8 mouse cellular contexts compared by ENCODE assay signal in genomic region chr8:70631436-70631835, GRCm38 (mm10). TPM values are rescaled to one million over a fixed set of nuclear protein-coding genes. Genes with fewer than 3 reads are reported as not detected.
DNase-seq lines count a peak whose midpoint lies in the region; ATAC-seq and TF ChIP-seq lines count a peak whose summit lies in the region.

No protein-coding gene starts in this region.

- no peak overlapping the region for H3K4me3 ChIP-seq in midbrain, embryonic 14.5 days (replicated peaks; ENCODE audit: low read depth, low read length)
- no peak overlapping the region for H3K4me3 ChIP-seq in midbrain, embryonic 15.5 days
- peak overlapping the region; percentile 53 for H3K4me3 ChIP-seq in heart, embryonic 15.5 days
- no peak overlapping the region for H3K4me3 ChIP-seq in limb, embryonic 13.5 days
- H3K4me3 ChIP-seq in stomach, postnatal 0 days (ENCODE audit: low read depth, low read length): no peak overlapping the region

- no peak for TF ChIP-seq CTCF in stomach, postnatal 0 days (IDR thresholded peaks at IDR 0.05; ENCODE audit: low read depth)

- no peak overlapping the region for H3K4me2 ChIP-seq in midbrain, embryonic 14.5 days (ENCODE audit: low read length)
- no peak overlapping the region for H3K4me2 ChIP-seq in midbrain, embryonic 15.5 days
- peak overlapping the region; percentile 66 for H3K4me2 ChIP-seq in heart, embryonic 15.5 days
- H3K4me2 ChIP-seq in limb, embryonic 13.5 days (replicated peaks): peak overlapping the region; percentile 77; the same call in 1 of the 2 replicates
- H3K4me2 ChIP-seq in stomach, postnatal 0 days (replicated peaks; ENCODE audit: low read depth): peak overlapping the region; percentile 17; the same call in 1 of the 2 replicates

- peak; percentile 20 for DNase-seq in midbrain, embryonic 14.5 days
- peak; percentile 63 for DNase-seq in stomach, postnatal 0 days (ENCODE audit: low spot score)
- DNase-seq in spleen, postnatal 10 days (ENCODE audit: low spot score in 2 of 2): no peak
- no peak for DNase-seq in thymus, adult 18-20 months

- no peaks in the 10 kb centered on the region for H3K9me3 ChIP-seq in midbrain, embryonic 14.5 days (ENCODE audit: control insufficient read depth, low read length)
- no peaks in the 10 kb centered on the region for H3K9me3 ChIP-seq in midbrain, embryonic 15.5 days
- no peaks in the 10 kb centered on the region for H3K9me3 ChIP-seq in heart, embryonic 15.5 days (replicated peaks)
- no peaks in the 10 kb centered on the region for H3K9me3 ChIP-seq in limb, embryonic 13.5 days
- H3K9me3 ChIP-seq in stomach, postnatal 0 days (ENCODE audit: control insufficient read depth, low read length): no peaks in the 10 kb centered on the region

- no peak overlapping the region for H3K27ac ChIP-seq in midbrain, embryonic 14.5 days (replicated peaks; ENCODE audit: low read depth, low read length)
- no peak overlapping the region for H3K27ac ChIP-seq in midbrain, embryonic 15.5 days
- peak overlapping the region; percentile 73 for H3K27ac ChIP-seq in heart, embryonic 15.5 days
- H3K27ac ChIP-seq in limb, embryonic 13.5 days: no peak overlapping the region
- no peak overlapping the region for H3K27ac ChIP-seq in stomach, postnatal 0 days (replicated peaks)

- WGBS in midbrain, embryonic 14.5 days: 16% methylated on average over 24 of the region's 24 CpGs
- WGBS in midbrain, embryonic 15.5 days: 13% methylated on average over 24 of the region's 24 CpGs
- WGBS in heart, embryonic 15.5 days: 11% methylated on average over 24 of the region's 24 CpGs
- WGBS in limb, embryonic 13.5 days: 20% methylated on average over 24 of the region's 24 CpGs
- WGBS in stomach, postnatal 0 days: 19% methylated on average over 23 of the region's 24 CpGs

- no peaks in the 10 kb centered on the region for H3K36me3 ChIP-seq in midbrain, embryonic 14.5 days (ENCODE audit: control insufficient read depth, insufficient read depth, low read length)
- no peaks in the 10 kb centered on the region for H3K36me3 ChIP-seq in midbrain, embryonic 15.5 days (replicated peaks)
- H3K36me3 ChIP-seq in heart, embryonic 15.5 days: no peaks in the 10 kb centered on the region
- no peaks in the 10 kb centered on the region for H3K36me3 ChIP-seq in limb, embryonic 13.5 days
- H3K36me3 ChIP-seq in stomach, postnatal 0 days (ENCODE audit: control insufficient read depth, insufficient read depth, low read length): no peaks in the 10 kb centered on the region

- TF ChIP-seq EP300 in stomach, postnatal 0 days (optimal IDR thresholded peaks at IDR 0.05): no peak

- peaks cover 17% of the 10 kb centered on the region for H3K4me1 ChIP-seq in midbrain, embryonic 14.5 days (ENCODE audit: control insufficient read depth, insufficient read depth, low read length)
- H3K4me1 ChIP-seq in midbrain, embryonic 15.5 days: peaks cover 19% of the 10 kb centered on the region
- peaks cover 48% of the 10 kb centered on the region for H3K4me1 ChIP-seq in heart, embryonic 15.5 days (replicated peaks)
- peaks cover 40% of the 10 kb centered on the region for H3K4me1 ChIP-seq in limb, embryonic 13.5 days
- peaks cover 10% of the 10 kb centered on the region; the same call in 1 of the 2 replicates for H3K4me1 ChIP-seq in stomach, postnatal 0 days (replicated peaks; ENCODE audit: control insufficient read depth, insufficient read depth)

- ATAC-seq in midbrain, embryonic 14.5 days (ENCODE audit: low FRiP score, low TSS enrichment): no peak
- no peak for ATAC-seq in midbrain, embryonic 15.5 days (replicated peaks)
- no peak; the same call in 1 of the 2 replicates for ATAC-seq in heart, embryonic 15.5 days (replicated peaks; ENCODE audit: insufficient number of reproducible peaks, insufficient read depth, low FRiP score, low read depth)
- ATAC-seq in limb, embryonic 13.5 days (ENCODE audit: low FRiP score, low read depth): no peak
- no peak for ATAC-seq in stomach, postnatal 0 days (ENCODE audit: low FRiP score, low TSS enrichment)
- ATAC-seq in activated CD4-positive, CD25-positive, alpha-beta regulatory T cell, adult 4 months: no peak

- no peak overlapping the region for H3K9ac ChIP-seq in midbrain, embryonic 14.5 days (replicated peaks; ENCODE audit: low read length)
- H3K9ac ChIP-seq in midbrain, embryonic 15.5 days: no peak overlapping the region
- no peak overlapping the region for H3K9ac ChIP-seq in heart, embryonic 15.5 days
- peak overlapping the region; percentile 25; the same call in 1 of the 2 replicates for H3K9ac ChIP-seq in limb, embryonic 13.5 days
- peak overlapping the region; percentile 35; the same call in 1 of the 2 replicates for H3K9ac ChIP-seq in stomach, postnatal 0 days (ENCODE audit: low read length)

- 0 out of 2 replicates have a peak, but pooled peaks cover 6% of the 10 kb centered on the region for H3K27me3 ChIP-seq in midbrain, embryonic 14.5 days (ENCODE audit: control insufficient read depth, insufficient read depth, low read length)
- no peaks in the 10 kb centered on the region; the same call in 1 of the 2 replicates for H3K27me3 ChIP-seq in midbrain, embryonic 15.5 days (replicated peaks)
- H3K27me3 ChIP-seq in heart, embryonic 15.5 days: no peaks in the 10 kb centered on the region
- H3K27me3 ChIP-seq in limb, embryonic 13.5 days: peaks cover 14% of the 10 kb centered on the region
- H3K27me3 ChIP-seq in stomach, postnatal 0 days (ENCODE audit: control insufficient read depth, insufficient read depth, low read length): no peaks in the 10 kb centered on the region

RNA-seq across cellular contexts. Expression of gene Gdf15, which starts 0.8 kb away (rescaled TPM):
- 0.16 and 0.20 TPM in 2 replicates for polyA plus RNA-seq in midbrain, embryonic 14.5 days (2014; fragmentation: Nextera tagmentation; extraction: Ambion mirVana)
- polyA plus RNA-seq in midbrain, embryonic 15.5 days (2015; fragmentation: Nextera tagmentation; extraction: Ambion mirVana): 0.13 and 0.19 TPM in 2 replicates
- 0.89 and 1.3 TPM in 2 replicates for polyA plus RNA-seq in heart, embryonic 15.5 days (2015; fragmentation: Nextera tagmentation; extraction: Ambion mirVana)
- 0.18 TPM in 1 of 2 replicates, not detected in the other for polyA plus RNA-seq in limb, embryonic 13.5 days (2015; fragmentation: Nextera tagmentation; extraction: Ambion mirVana)
- 0.30 and 0.33 TPM in 2 replicates for polyA plus RNA-seq in stomach, postnatal 0 days (2015; fragmentation: Nextera tagmentation; extraction: Ambion mirVana)
- polyA plus RNA-seq in activated CD4-positive, CD25-positive, alpha-beta regulatory T cell, adult 4 months (2017; shearing (Covaris generic)): not detected

RNA-seq across cellular contexts. Expression of gene Lrrc25, which starts 15.5 kb away (rescaled TPM):
- polyA plus RNA-seq in midbrain, embryonic 14.5 days (2014; fragmentation: Nextera tagmentation; extraction: Ambion mirVana): 0.34 and 1.1 TPM in 2 replicates
- 1.2 and 1.6 TPM in 2 replicates for polyA plus RNA-seq in midbrain, embryonic 15.5 days (2015; fragmentation: Nextera tagmentation; extraction: Ambion mirVana)
- polyA plus RNA-seq in heart, embryonic 15.5 days (2015; fragmentation: Nextera tagmentation; extraction: Ambion mirVana): 1.4 and 3.4 TPM in 2 replicates
- 1.9 and 2.3 TPM in 2 replicates for polyA plus RNA-seq in limb, embryonic 13.5 days (2015; fragmentation: Nextera tagmentation; extraction: Ambion mirVana)
- 2.3 and 2.7 TPM in 2 replicates for polyA plus RNA-seq in stomach, postnatal 0 days (2015; fragmentation: Nextera tagmentation; extraction: Ambion mirVana)
- polyA plus RNA-seq in activated CD4-positive, CD25-positive, alpha-beta regulatory T cell, adult 4 months (2017; shearing (Covaris generic)): 1 to 10 TPM in 1 of 2 experiments, under 1 TPM in 1; 0.54 to 1.0 TPM

RNA-seq across cellular contexts. Expression of gene Ssbp4, which starts 22.8 kb away (rescaled TPM):
- polyA plus RNA-seq in midbrain, embryonic 14.5 days (2014; fragmentation: Nextera tagmentation; extraction: Ambion mirVana): 172 and 213 TPM in 2 replicates
- 175 and 189 TPM in 2 replicates for polyA plus RNA-seq in midbrain, embryonic 15.5 days (2015; fragmentation: Nextera tagmentation; extraction: Ambion mirVana)
- 62.1 and 82.6 TPM in 2 replicates for polyA plus RNA-seq in heart, embryonic 15.5 days (2015; fragmentation: Nextera tagmentation; extraction: Ambion mirVana)
- 115 and 131 TPM in 2 replicates for polyA plus RNA-seq in limb, embryonic 13.5 days (2015; fragmentation: Nextera tagmentation; extraction: Ambion mirVana)
- 66.7 and 83.8 TPM in 2 replicates for polyA plus RNA-seq in stomach, postnatal 0 days (2015; fragmentation: Nextera tagmentation; extraction: Ambion mirVana)
- polyA plus RNA-seq in activated CD4-positive, CD25-positive, alpha-beta regulatory T cell, adult 4 months (2017; shearing (Covaris generic)): 10 to 100 TPM; 15.8 to 17.7 TPM

RNA-seq across cellular contexts. Expression of gene Pgpep1, which starts 28.8 kb away (rescaled TPM):
- 86.9 and 95.8 TPM in 2 replicates for polyA plus RNA-seq in midbrain, embryonic 14.5 days (2014; fragmentation: Nextera tagmentation; extraction: Ambion mirVana)
- polyA plus RNA-seq in midbrain, embryonic 15.5 days (2015; fragmentation: Nextera tagmentation; extraction: Ambion mirVana): 70.1 and 74.5 TPM in 2 replicates
- polyA plus RNA-seq in heart, embryonic 15.5 days (2015; fragmentation: Nextera tagmentation; extraction: Ambion mirVana): 32.2 and 36.3 TPM in 2 replicates
- 68.2 and 71.1 TPM in 2 replicates for polyA plus RNA-seq in limb, embryonic 13.5 days (2015; fragmentation: Nextera tagmentation; extraction: Ambion mirVana)
- 23.3 and 25.2 TPM in 2 replicates for polyA plus RNA-seq in stomach, postnatal 0 days (2015; fragmentation: Nextera tagmentation; extraction: Ambion mirVana)
- polyA plus RNA-seq in activated CD4-positive, CD25-positive, alpha-beta regulatory T cell, adult 4 months (2017; shearing (Covaris generic)): 1 to 10 TPM; 7.1 to 7.4 TPM

RNA-seq across cellular contexts. Expression of gene Isyna1, which starts 37.3 kb away (rescaled TPM):
- polyA plus RNA-seq in midbrain, embryonic 14.5 days (2014; fragmentation: Nextera tagmentation; extraction: Ambion mirVana): 91.9 and 101 TPM in 2 replicates
- 175 and 176 TPM in 2 replicates for polyA plus RNA-seq in midbrain, embryonic 15.5 days (2015; fragmentation: Nextera tagmentation; extraction: Ambion mirVana)
- 92.9 and 121 TPM in 2 replicates for polyA plus RNA-seq in heart, embryonic 15.5 days (2015; fragmentation: Nextera tagmentation; extraction: Ambion mirVana)
- 162 and 165 TPM in 2 replicates for polyA plus RNA-seq in limb, embryonic 13.5 days (2015; fragmentation: Nextera tagmentation; extraction: Ambion mirVana)
- 37.4 and 39.3 TPM in 2 replicates for polyA plus RNA-seq in stomach, postnatal 0 days (2015; fragmentation: Nextera tagmentation; extraction: Ambion mirVana)
- polyA plus RNA-seq in activated CD4-positive, CD25-positive, alpha-beta regulatory T cell, adult 4 months (2017; shearing (Covaris generic)): 10 to 100 TPM; 19.3 to 44.6 TPM

Comparison
In these comparisons a context has a peak if more than half of its experiments do, and no peak if none do; other contexts are left out.
1. DNase-seq: peak in midbrain, embryonic 14.5 days (single experiment) and stomach, postnatal 0 days (single experiment); none in spleen, postnatal 10 days (0 of 2) and thymus, adult 18-20 months (0 of 2).
2. H3K4me2 ChIP-seq: peak in heart, embryonic 15.5 days (single experiment), limb, embryonic 13.5 days (single experiment) and stomach, postnatal 0 days (single experiment); none in midbrain, embryonic 14.5 days (single experiment) and midbrain, embryonic 15.5 days (single experiment).
3. H3K9ac ChIP-seq: peak in limb, embryonic 13.5 days (single experiment) and stomach, postnatal 0 days (single experiment); none in midbrain, embryonic 14.5 days (single experiment), midbrain, embryonic 15.5 days (single experiment) and heart, embryonic 15.5 days (single experiment).